Mouse (Mus musculus) G1E (cell line): ENCODE measurements at regions not wholly inside any gene's neighbourhood (a gene's known extent, or its start where the extent isn't known, plus 50 kb on each side); places are given as distances from the start of the nearest gene placed in this dataset.

Experiments used
- CTCF ChIP-seq: IDR thresholded peaks from 2 replicates; pipeline ENCODE4 v1.5.1; 2012; ENCODE audit warnings: low read depth, low read length, inconsistent platforms, mixed read lengths
- GATA1 ChIP-seq: IDR thresholded peaks from 2 replicates; pipeline ENCODE4 v1.6.1; 2012; ENCODE audit warnings: borderline replicate concordance, low read length, inconsistent platforms, mixed read lengths
- POLR2AphosphoS5 ChIP-seq: IDR thresholded peaks from 2 replicates; pipeline ENCODE4 v1.6.1; 2012; ENCODE audit warnings: low read depth, low read length, inconsistent platforms; ENCODE audit not compliant: insufficient replicate concordance
- TAL1 ChIP-seq: conservative IDR thresholded peaks from 2 replicates; pipeline ENCODE4 v1.6.1; 2012; ENCODE audit warnings: low read depth, low read length, inconsistent platforms, mixed read lengths

GRCm38 (mm10) chr16:81793975-81794374 lies 593.5 kb downstream of the Ncam2 start:
- TF ChIP-seq CTCF (no peak), TAL1 (no peak), POLR2AphosphoS5 (no peak), GATA1 (no peak)
